Mouse (Mus musculus) MEL (cell line): ENCODE measurements around the gene Krt31. TPM values are rescaled to one million over a fixed set of nuclear protein-coding genes. Genes with fewer than 3 reads are reported as not detected.

Experiments used
- DNase-seq: peaks from one replicate; pipeline ENCODE4 v3.0.0; 2011; ENCODE audit warnings: low read depth, low spot score
- H3K27ac ChIP-seq: 2 replicates; pipeline ENCODE4 v1.5.1; 2012; ENCODE audit warnings: low read depth, mild to moderate bottlenecking, control low read depth, low read length, moderate library complexity; ENCODE audit not compliant: control insufficient read depth
- H3K27me3 ChIP-seq, 2 experiments: fragments of 150-350 bp in 1 of 2; sonication (generic) in 1 of 2; 2 replicates each; pipeline ENCODE4 v1.6.1; 2012; ENCODE audit warnings: low read length in 2 of 2, mild to moderate bottlenecking in 2 of 2, improper control_type of control experiment in 1 of 2, moderate library complexity in 1 of 2; ENCODE audit not compliant: insufficient read depth in 2 of 2, control insufficient read depth in 1 of 2
- H3K36me3 ChIP-seq, 2 experiments: 2 replicates each; pipeline ENCODE4 v1.6.1; 2012 to 2014; ENCODE audit warnings: low read length in 2 of 2, improper control_type of control experiment in 1 of 2, inconsistent platforms in 1 of 2, mild to moderate bottlenecking in 1 of 2; ENCODE audit not compliant: insufficient read depth in 2 of 2, control insufficient read depth in 1 of 2
- H3K4me1 ChIP-seq, 2 experiments: fragments of 150-350 bp in 1 of 2; sonication (generic) in 1 of 2; 2 replicates each; pipeline ENCODE4 v1.6.1; 2012; ENCODE audit warnings: low read length in 2 of 2, improper control_type of control experiment in 1 of 2, mild to moderate bottlenecking in 1 of 2; ENCODE audit not compliant: insufficient read depth in 2 of 2, control insufficient read depth in 1 of 2
- H3K4me3 ChIP-seq, 2 experiments: fragments of 150-350 bp in 1 of 2; sonication (generic) in 1 of 2; 2 replicates each; pipeline ENCODE4 v1.5.1; 2012; ENCODE audit warnings: low read depth in 2 of 2, low read length in 2 of 2, mild to moderate bottlenecking in 2 of 2, moderate library complexity in 2 of 2, control low read depth in 1 of 2, improper control_type of control experiment in 1 of 2; ENCODE audit not compliant: control insufficient read depth in 1 of 2, insufficient read depth in 1 of 2
- H3K79me2 ChIP-seq: 2 replicates; pipeline ENCODE4 v1.6.1; 2012; ENCODE audit warnings: mild to moderate bottlenecking, low read length, moderate library complexity; ENCODE audit not compliant: control insufficient read depth, poor library complexity, insufficient read depth
- H3K9ac ChIP-seq: 2 replicates; pipeline ENCODE4 v1.6.1; 2012; ENCODE audit warnings: low read depth, mild to moderate bottlenecking, control low read depth, low read length, moderate library complexity; ENCODE audit not compliant: control insufficient read depth, poor library complexity, severe bottlenecking
- H3K9me3 ChIP-seq: fragments of 150-350 bp; sonication (generic); replicated peaks from 2 replicates; pipeline ENCODE4 v1.6.1; 2012; ENCODE audit warnings: mild to moderate bottlenecking, low read length, improper control_type of control experiment, moderate library complexity; ENCODE audit not compliant: insufficient read depth
- BHLHE40 ChIP-seq: IDR thresholded peaks from 2 replicates; pipeline ENCODE4 v1.6.1; 2012; ENCODE audit warnings: low read depth, mild to moderate bottlenecking, inconsistent platforms, low read length, improper control_type of control experiment, borderline replicate concordance
- CHD2 ChIP-seq: IDR thresholded peaks from 2 replicates; pipeline ENCODE4 v1.6.1; 2011; ENCODE audit warnings: low read length, improper control_type of control experiment
- CTCF ChIP-seq, 3 experiments: IDR thresholded peaks in 2 of 3; conservative IDR thresholded peaks in 1 of 3; 2 replicates each; pipeline ENCODE4 v1.5.1; 2011 to 2012; ENCODE audit warnings: low read length in 3 of 3, low read depth in 2 of 3, mild to moderate bottlenecking in 2 of 3, improper control_type of control experiment in 1 of 3, inconsistent platforms in 1 of 3, mixed read lengths in 1 of 3, moderate library complexity in 1 of 3; ENCODE audit not compliant: control insufficient read depth in 1 of 3, insufficient read depth in 1 of 3, poor library complexity in 1 of 3, severe bottlenecking in 1 of 3
- E2F4 ChIP-seq: IDR thresholded peaks from 2 replicates; pipeline ENCODE4 v1.6.1; 2011; ENCODE audit warnings: low read depth, low read length, improper control_type of control experiment, borderline replicate concordance
- EP300 ChIP-seq, 2 experiments: IDR thresholded peaks; 2 replicates each; pipeline ENCODE4 v1.6.1; 2011; ENCODE audit warnings: improper control_type of control experiment in 2 of 2, low read length in 2 of 2, low read depth in 1 of 2, mild to moderate bottlenecking in 1 of 2
- GABPA ChIP-seq: IDR thresholded peaks from 2 replicates; pipeline ENCODE4 v1.6.1; 2012; ENCODE audit warnings: low read depth, mild to moderate bottlenecking, inconsistent platforms, low read length, improper control_type of control experiment, moderate library complexity
- GATA1 ChIP-seq: IDR thresholded peaks from 2 replicates; pipeline ENCODE4 v1.6.1; 2011; ENCODE audit warnings: low read depth, low read length, improper control_type of control experiment
- HCFC1 ChIP-seq: IDR thresholded peaks from 2 replicates; pipeline ENCODE4 v1.6.1; 2012; ENCODE audit warnings: low read depth, mild to moderate bottlenecking, inconsistent platforms, low read length, improper control_type of control experiment, moderate library complexity
- JUND ChIP-seq: IDR thresholded peaks from 2 replicates; pipeline ENCODE4 v1.6.1; 2011; ENCODE audit warnings: low read depth, mild to moderate bottlenecking, improper control_type of control experiment, low read length
- KAT2A ChIP-seq: conservative IDR thresholded peaks from 2 replicates; pipeline ENCODE4 v1.6.1; 2012; ENCODE audit warnings: low read depth, low read length, improper control_type of control experiment, inconsistent platforms
- MAFK ChIP-seq: IDR thresholded peaks from 2 replicates; pipeline ENCODE4 v1.6.1; 2011; ENCODE audit warnings: low read depth, mild to moderate bottlenecking, low read length, improper control_type of control experiment, borderline replicate concordance
- MAX ChIP-seq: IDR thresholded peaks from 2 replicates; pipeline ENCODE4 v1.6.1; 2011; ENCODE audit warnings: low read length, improper control_type of control experiment
- MEF2A ChIP-seq: IDR thresholded peaks from 2 replicates; pipeline ENCODE4 v1.6.1; 2014; ENCODE audit warnings: low read depth, mild to moderate bottlenecking, inconsistent platforms, low read length, improper control_type of control experiment; ENCODE audit not compliant: poor library complexity, insufficient replicate concordance, severe bottlenecking; ENCODE audit errors: extremely low read depth
- POLR2AphosphoS2 ChIP-seq: IDR thresholded peaks from 2 replicates; pipeline ENCODE4 v1.6.1; 2011; ENCODE audit warnings: low read length, improper control_type of control experiment
- RAD21 ChIP-seq: IDR thresholded peaks from 2 replicates; pipeline ENCODE4 v1.6.1; 2011; ENCODE audit warnings: mild to moderate bottlenecking, low read depth, low read length, improper control_type of control experiment
- RCOR1 ChIP-seq: IDR thresholded peaks from 2 replicates; pipeline ENCODE4 v1.6.1; 2012; ENCODE audit warnings: low read depth, mild to moderate bottlenecking, inconsistent platforms, low read length, improper control_type of control experiment
- SIN3A ChIP-seq: IDR thresholded peaks from 2 replicates; pipeline ENCODE4 v1.6.1; 2012; ENCODE audit warnings: low read length, improper control_type of control experiment, inconsistent platforms
- SMC3 ChIP-seq: IDR thresholded peaks from 2 replicates; pipeline ENCODE4 v1.6.1; 2011; ENCODE audit warnings: low read depth, low read length, improper control_type of control experiment
- TAL1 ChIP-seq: IDR thresholded peaks from 2 replicates; pipeline ENCODE4 v1.6.1; 2012; ENCODE audit warnings: mild to moderate bottlenecking, inconsistent platforms, low read length, moderate library complexity, mixed read lengths
- TBP ChIP-seq: IDR thresholded peaks from 2 replicates; pipeline ENCODE4 v1.8.0; 2011; ENCODE audit warnings: low read depth, low read length, improper control_type of control experiment
- UBTF ChIP-seq: IDR thresholded peaks from 2 replicates; pipeline ENCODE4 v1.6.1; 2012; ENCODE audit warnings: low read depth, mild to moderate bottlenecking, inconsistent platforms, low read length, improper control_type of control experiment, moderate library complexity, borderline replicate concordance; ENCODE audit not compliant: insufficient read depth
- USF1 ChIP-seq: IDR thresholded peaks from 2 replicates; pipeline ENCODE4 v1.6.1; 2014; ENCODE audit warnings: low read depth, mild to moderate bottlenecking, inconsistent platforms, low read length, improper control_type of control experiment, moderate library complexity
- USF2 ChIP-seq, 2 experiments: IDR thresholded peaks; 2 replicates each; pipeline ENCODE4 v1.6.1; 2011 to 2012; ENCODE audit warnings: improper control_type of control experiment in 2 of 2, low read length in 2 of 2, borderline replicate concordance in 1 of 2, inconsistent platforms in 1 of 2, low read depth in 1 of 2, mild to moderate bottlenecking in 1 of 2; ENCODE audit not compliant: insufficient read depth in 1 of 2
- ZC3H11A ChIP-seq: IDR thresholded peaks from 2 replicates; pipeline ENCODE4 v1.6.1; 2012; ENCODE audit warnings: low read depth, mild to moderate bottlenecking, inconsistent platforms, low read length, improper control_type of control experiment
- ZKSCAN1 ChIP-seq: IDR thresholded peaks from 2 replicates; pipeline ENCODE4 v1.6.1; 2012; ENCODE audit warnings: low read depth, mild to moderate bottlenecking, inconsistent platforms, low read length, improper control_type of control experiment, moderate library complexity
- ZMIZ1 ChIP-seq: IDR thresholded peaks from 2 replicates; pipeline ENCODE4 v1.6.1; 2012; ENCODE audit warnings: low read depth, mild to moderate bottlenecking, inconsistent platforms, low read length, improper control_type of control experiment, moderate library complexity
- polyA plus RNA-seq, 2 experiments: library from polyadenylated mRNA; stranded (reverse) in 1 of 2; unstranded in 1 of 2; fragments of >175 nt in 1 of 2; fragments of >200 nt in 1 of 2; gene quantifications; 2 replicates each; pipeline versions ENCODE4 v1.2.1 to v1.2.4; 2012; ENCODE audit warnings: low replicate concordance in 2 of 2, low read depth in 1 of 2; ENCODE audit not compliant: insufficient read length in 2 of 2, insufficient read depth in 1 of 2, missing spikeins in 1 of 2
- total RNA-seq: library from RNA; depleted of rRNA; stranded (reverse); fragments of 300-350 nt; gene quantifications from 2 replicates; pipeline ENCODE4 v1.2.3, GENCODE M21; 2012

Gene Krt31
- total and polyA plus RNA-seq, 3 experiments, result not detected

GRCm38 (mm10) chr11:100013691-100014171, 36.6 kb downstream of the Krt31 start:
- H3K79me2 ChIP-seq, result no peaks in the 10 kb centered on the region
- no peak overlapping the region for H3K27ac ChIP-seq
- no peak for DNase-seq
- H3K9me3 ChIP-seq, result no peaks in the 10 kb centered on the region
- no peak overlapping the region for H3K4me3 ChIP-seq
- no peaks in the 10 kb centered on the region for H3K4me1 ChIP-seq
- no peaks in the 10 kb centered on the region for H3K36me3 ChIP-seq
- no peak overlapping the region for H3K9ac ChIP-seq
- TF ChIP-seq EP300 (IDR thresholded peaks at IDR 0.05; ENCODE audit: low read depth in 1 of 2, low read length in 2 of 2) (no peak), HCFC1 (no peak), USF2 (IDR thresholded peaks at IDR 0.05; ENCODE audit: borderline replicate concordance in 1 of 2, insufficient read depth in 1 of 2, low read depth in 1 of 2, low read length in 2 of 2) (no peak), USF1 (no peak), POLR2AphosphoS2 (no peak), BHLHE40 (no peak), RAD21 (no peak), GABPA (no peak), JUND (no peak), TBP (no peak), MEF2A (no peak), ZC3H11A (no peak), ZMIZ1 (no peak), CHD2 (no peak)
- H3K27me3 ChIP-seq, result no peaks in the 10 kb centered on the region

- no peaks in the 10 kb centered on the region for H3K9me3 ChIP-seq
- H3K9ac ChIP-seq, result no peak overlapping the region
- no peaks in the 10 kb centered on the region for H3K4me1 ChIP-seq
- no peaks in the 10 kb centered on the region for H3K27me3 ChIP-seq
- TF ChIP-seq ZC3H11A (no peak), CHD2 (no peak), GATA1 (no peak), RCOR1 (no peak), ZMIZ1 (no peak), E2F4 (no peak), ZKSCAN1 (no peak), TAL1 (no peak), GABPA (no peak), CTCF (IDR thresholded peaks at IDR 0.05 in 2 of 3, conservative IDR thresholded peaks at IDR 0.05 in 1 of 3; ENCODE audit: control insufficient read depth in 1 of 3, insufficient read depth in 1 of 3, low read depth in 2 of 3, low read length in 3 of 3, poor library complexity in 1 of 3, severe bottlenecking in 1 of 3) (no peak), JUND (no peak), UBTF (no peak), MAX (no peak), SMC3 (no peak), SIN3A (no peak), MAFK (no peak), KAT2A (no peak)
- TF ChIP-seq, all 39 proteins: peak for 0
- no peak overlapping the region for H3K27ac ChIP-seq
- no peak overlapping the region for H3K4me3 ChIP-seq
- no peaks in the 10 kb centered on the region for H3K79me2 ChIP-seq
- no peak for DNase-seq
- H3K36me3 ChIP-seq, result no peaks in the 10 kb centered on the region
Measured at GRCm38 (mm10) chr11:100010682-100011081, 39.7 kb downstream of the Krt31 start.
